Mouse (Mus musculus): ENCODE measurements at regions not wholly inside any gene's neighbourhood (a gene's known extent, or its start where the extent isn't known, plus 50 kb on each side); places are given as distances from the start of the nearest gene placed in this dataset.

- no peak overlapping the region for H3K4me3 ChIP-seq (replicated peaks; ENCODE audit: low read length)
- H3K4me1 ChIP-seq (ENCODE audit: control insufficient read depth, insufficient read depth, low read length): no peaks in the 10 kb centered on the region
- no peaks in the 10 kb centered on the region for H3K27me3 ChIP-seq (ENCODE audit: control insufficient read depth, insufficient read depth, low read length)
- WGBS: 57% methylated on average over 3 of the region's 3 CpGs
- no peak overlapping the region for H3K9ac ChIP-seq (ENCODE audit: low read length)
- no peak overlapping the region for H3K27ac ChIP-seq (ENCODE audit: low read length)
- H3K4me2 ChIP-seq (ENCODE audit: low read depth, low read length): no peak overlapping the region
- no peak for ATAC-seq (ENCODE audit: insufficient read depth, low FRiP score)
- no peaks in the 10 kb centered on the region for H3K9me3 ChIP-seq (replicated peaks; ENCODE audit: control insufficient read depth, low read length)
- no peaks in the 10 kb centered on the region for H3K36me3 ChIP-seq (ENCODE audit: control insufficient read depth, insufficient read depth, low read length)
Measured at GRCm38 (mm10) chr4:69327606-69328005, 373.4 kb upstream of the Brinp1 start.

All from stomach, embryonic 16.5 days (tissue).